Mouse (Mus musculus) WW6 (cell line): ENCODE data around the gene Kcnab3.

Experiments used
- DNase-seq: peaks from one replicate; pipeline ENCODE4 v3.0.0-alpha.2; 2013; ENCODE audit warnings: low read depth, low spot score

Gene Kcnab3

GRCm38 (mm10) chr11:69331929-69332405 is 5.9 kb downstream of the Kcnab3 start:
- no peak for DNase-seq

- DNase-seq = no peak
Measured at GRCm38 (mm10) chr11:69332713-69333253, 6.7 kb downstream of the Kcnab3 start.

GRCm38 (mm10) chr11:69333922-69334321 is 7.9 kb downstream of the Kcnab3 start:
- no peak for DNase-seq

- no peak for DNase-seq
Measured at GRCm38 (mm10) chr11:69334796-69335195, 8.7 kb downstream of the Kcnab3 start.

GRCm38 (mm10) chr11:69340161-69341131 is 14.4 kb downstream of the Kcnab3 start, which contains the start of gene Rnf227:
Rnf227 (plus strand) TSS chr11:69340461.
- no peak for DNase-seq

- DNase-seq = no peak
Measured at GRCm38 (mm10) chr11:69346441-69346840, 20.4 kb downstream of the Kcnab3 start.

- no peak for DNase-seq
Measured at GRCm38 (mm10) chr11:69356544-69356943, 30.5 kb downstream of the Kcnab3 start.

GRCm38 (mm10) chr11:69357690-69358089 is 31.6 kb downstream of the Kcnab3 start:
- DNase-seq = no peak

- no peak for DNase-seq
Measured at GRCm38 (mm10) chr11:69362021-69362420, 36.0 kb downstream of the Kcnab3 start.

GRCm38 (mm10) chr11:69362479-69362878 is 36.4 kb downstream of the Kcnab3 start:
- DNase-seq = no peak

GRCm38 (mm10) chr11:69364376-69364775 is 38.3 kb downstream of the Kcnab3 start:
- DNase-seq = no peak

GRCm38 (mm10) chr11:69364910-69365309 is 38.9 kb downstream of the Kcnab3 start:
- no peak for DNase-seq

- no peak for DNase-seq
Measured at GRCm38 (mm10) chr11:69365722-69366121, 39.7 kb downstream of the Kcnab3 start.

GRCm38 (mm10) chr11:69366157-69366854 is 40.2 kb downstream of the Kcnab3 start:
- no peak for DNase-seq

- no peak for DNase-seq
Measured at GRCm38 (mm10) chr11:69366855-69367615, 41.0 kb downstream of the Kcnab3 start.

- DNase-seq = no peak
Measured at GRCm38 (mm10) chr11:69367616-69368355, 41.7 kb downstream of the Kcnab3 start.

- DNase-seq = no peak
Measured at GRCm38 (mm10) chr11:69368356-69369214, 42.5 kb downstream of the Kcnab3 start.

- no peak for DNase-seq
Measured at GRCm38 (mm10) chr11:69369215-69369989, 43.3 kb downstream of the Kcnab3 start, which contains the start of gene Chd3. Chd3 (minus strand) TSS chr11:69369406.
